Mouse (Mus musculus) lung, postnatal 0 days (tissue): ENCODE measurements at regions not wholly inside any gene's neighbourhood (a gene's known extent, or its start where the extent isn't known, plus 50 kb on each side); places are given as distances from the start of the nearest gene placed in this dataset.

Source experiments
- ATAC-seq: fragments of 200-750 bp; cut with Nextera tagmentation; 2 replicates; pipeline ENCODE4 v1.8.0; 2017; ENCODE audit warnings: moderate library complexity
- DNase-seq: peaks from one replicate; pipeline ENCODE4 v3.0.0-alpha.2; 2016; ENCODE audit warnings: low spot score
- H3K27ac ChIP-seq: fragments of 300-500 bp; sonication (generic); 2 replicates; pipeline ENCODE4 v1.5.1; 2014; ENCODE audit warnings: antibody characterized with exemption, mild to moderate bottlenecking, low read length, mixed read lengths
- H3K27me3 ChIP-seq: fragments of 300-500 bp; sonication (generic); replicated peaks from 2 replicates; pipeline ENCODE4 v1.6.1; 2014; ENCODE audit warnings: low read length, mixed read lengths; ENCODE audit not compliant: insufficient read depth
- H3K36me3 ChIP-seq: fragments of 300-500 bp; sonication (generic); 2 replicates; pipeline ENCODE4 v1.6.1; 2014; ENCODE audit warnings: low read length, mixed read lengths; ENCODE audit not compliant: insufficient read depth
- H3K4me1 ChIP-seq: fragments of 300-500 bp; sonication (generic); 2 replicates; pipeline ENCODE4 v1.6.1; 2014; ENCODE audit warnings: antibody characterized with exemption, low read depth, low read length, mixed read lengths; ENCODE audit not compliant: insufficient read depth
- H3K4me2 ChIP-seq: fragments of 300-500 bp; sonication (generic); replicated peaks from 2 replicates; pipeline ENCODE4 v1.6.1; 2014; ENCODE audit warnings: low read depth, mild to moderate bottlenecking, low read length, moderate library complexity, mixed read lengths
- H3K4me3 ChIP-seq: fragments of 300-500 bp; sonication (generic); 2 replicates; pipeline ENCODE4 v1.5.1; 2014; ENCODE audit warnings: low read depth, low read length
- H3K9ac ChIP-seq: fragments of 300-500 bp; sonication (generic); replicated peaks from 2 replicates; pipeline ENCODE4 v1.6.1; 2014; ENCODE audit warnings: low read depth, mild to moderate bottlenecking
- H3K9me3 ChIP-seq: fragments of 300-500 bp; sonication (generic); 2 replicates; pipeline ENCODE4 v1.6.1; 2016; ENCODE audit warnings: low read length, mixed read lengths
- CTCF ChIP-seq: IDR thresholded peaks from 2 replicates; pipeline ENCODE4 v1.5.1; 2016; ENCODE audit warnings: antibody characterized with exemption, mild to moderate bottlenecking
- EP300 ChIP-seq: IDR thresholded peaks from 2 replicates; pipeline ENCODE4 v1.6.1; 2016; ENCODE audit warnings: antibody characterized with exemption, mild to moderate bottlenecking, control low read depth
- WGBS: fragments of 180-500 bp; shearing (Covaris S2); extraction: QIAGEN DNeasy Blood & Tissue Kit; methylation state at CpG from one replicate; pipeline ENCODE4 v1.1.7; 2014; 5-methylcytosine and 5-hydroxymethylcytosine counted together

DNA sequence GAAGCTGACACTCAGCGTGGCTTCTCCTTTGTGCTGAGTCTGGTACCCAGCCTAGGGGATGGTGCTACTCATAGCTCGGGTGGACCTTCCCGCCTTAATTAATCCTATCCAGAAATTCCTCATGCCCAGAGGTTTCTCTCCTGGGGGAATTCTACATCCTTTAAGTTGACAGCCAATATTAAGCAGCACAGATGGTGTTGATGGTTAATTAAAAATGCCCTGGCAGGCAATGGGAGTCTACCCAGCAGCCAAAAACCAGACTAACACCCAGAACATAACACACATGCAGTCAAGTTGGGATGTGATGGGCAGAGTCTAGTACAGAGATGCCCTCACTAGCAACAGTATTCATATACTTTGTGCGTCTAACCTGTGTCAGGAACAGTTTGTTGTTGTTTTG, 169.9 kb downstream of the Zfp36l2 start:
- 88% methylated on average over 4 of the region's 4 CpGs for WGBS
- Histone ChIP-seq H3K9ac (no peak overlapping the region), H3K36me3 (no peaks in the 10 kb centered on the region), H3K27me3 (no peaks in the 10 kb centered on the region), H3K4me1 (no peaks in the 10 kb centered on the region), H3K4me2 (no peak overlapping the region), H3K27ac (no peak overlapping the region), H3K9me3 (no peaks in the 10 kb centered on the region), H3K4me3 (no peak overlapping the region)
- TF ChIP-seq EP300, result no peak
- no peak for TF ChIP-seq CTCF
- ATAC-seq (no peak), DNase-seq (no peak)

- no peak for TF ChIP-seq EP300
- TF ChIP-seq CTCF, result no peak
These were observed 166.7 kb upstream of the Haao start for GRCm38 (mm10) chr17:84014287-84015039.

GRCm38 (mm10) chr17:84010492-84011060, 162.8 kb upstream of the Haao start:
- Histone ChIP-seq H3K4me3 (no peak overlapping the region), H3K4me1 (no peaks in the 10 kb centered on the region), H3K27me3 (no peaks in the 10 kb centered on the region), H3K9me3 (no peaks in the 10 kb centered on the region), H3K4me2 (no peak overlapping the region), H3K9ac (no peak overlapping the region), H3K27ac (no peak overlapping the region), H3K36me3 (no peaks in the 10 kb centered on the region)
- WGBS, result 87% methylated on average over 3 of the region's 3 CpGs
- ATAC-seq (no peak), DNase-seq (no peak)
- TF ChIP-seq EP300 (no peak), CTCF (no peak)

More at GRCm38 (mm10) chr17:84014287-84015039, 166.7 kb upstream of the Haao start:
- DNase-seq (no peak), ATAC-seq (no peak)
- Histone ChIP-seq H3K4me1 (no peaks in the 10 kb centered on the region), H3K9me3 (no peaks in the 10 kb centered on the region), H3K4me3 (no peak overlapping the region), H3K36me3 (no peaks in the 10 kb centered on the region), H3K27ac (no peak overlapping the region), H3K4me2 (no peak overlapping the region), H3K27me3 (no peaks in the 10 kb centered on the region), H3K9ac (no peak overlapping the region)
- WGBS, result 54% methylated on average over 12 of the region's 12 CpGs

DNA sequence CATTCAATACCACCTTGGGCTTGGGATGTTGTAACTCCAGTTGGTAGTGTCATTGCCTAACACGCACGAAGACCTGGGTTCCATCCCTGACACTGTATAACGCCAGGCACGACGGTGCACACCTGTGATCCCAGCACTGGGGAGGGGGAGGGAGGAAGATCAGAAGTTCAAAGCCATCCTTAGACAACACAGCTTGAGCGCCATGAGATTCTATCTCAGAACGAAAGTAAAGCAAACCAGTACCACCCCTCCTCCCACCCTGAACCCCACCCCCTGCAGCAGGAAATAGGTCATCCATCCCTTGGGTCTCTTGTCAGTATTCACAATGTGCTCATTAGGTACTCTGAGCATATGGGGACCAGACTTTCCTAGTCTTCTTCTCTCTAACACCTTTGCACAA, 162.2 kb upstream of the Haao start:
- no peak overlapping the region for H3K9ac ChIP-seq

GRCm38 (mm10) chr17:84009194-84009593, 161.4 kb upstream of the Haao start:
- no peak overlapping the region for H3K27ac ChIP-seq
- no peaks in the 10 kb centered on the region for H3K4me1 ChIP-seq
- DNase-seq, result no peak
- H3K9ac ChIP-seq, result no peak overlapping the region
- no peaks in the 10 kb centered on the region for H3K27me3 ChIP-seq
- no peaks in the 10 kb centered on the region for H3K9me3 ChIP-seq
- no peak overlapping the region for H3K4me2 ChIP-seq
- ATAC-seq, result no peak
- H3K4me3 ChIP-seq, result no peak overlapping the region
- 63% methylated on average over 8 of the region's 8 CpGs for WGBS
- H3K36me3 ChIP-seq, result no peaks in the 10 kb centered on the region
- TF ChIP-seq CTCF (no peak), EP300 (no peak)

More for the DNA sequence above, 162.2 kb upstream of the Haao start:
- H3K9me3 ChIP-seq, result no peaks in the 10 kb centered on the region
- H3K27ac ChIP-seq, result no peak overlapping the region
- H3K27me3 ChIP-seq, result no peaks in the 10 kb centered on the region
- no peak overlapping the region for H3K4me3 ChIP-seq
- TF ChIP-seq CTCF, result no peak
- TF ChIP-seq EP300, result no peak
- DNase-seq, result no peak
- H3K36me3 ChIP-seq, result no peaks in the 10 kb centered on the region
- no peak overlapping the region for H3K4me2 ChIP-seq
- WGBS, result 87% methylated on average over 7 of the region's 7 CpGs
- no peaks in the 10 kb centered on the region for H3K4me1 ChIP-seq
- no peak for ATAC-seq

GRCm38 (mm10) chr17:84008682-84009052, 160.9 kb upstream of the Haao start:
- TF ChIP-seq EP300, result no peak
- TF ChIP-seq CTCF, result no peak
- Histone ChIP-seq H3K9me3 (no peaks in the 10 kb centered on the region), H3K4me3 (no peak overlapping the region), H3K4me1 (no peaks in the 10 kb centered on the region), H3K27me3 (no peaks in the 10 kb centered on the region), H3K36me3 (no peaks in the 10 kb centered on the region), H3K9ac (no peak overlapping the region), H3K4me2 (no peak overlapping the region), H3K27ac (no peak overlapping the region)
- WGBS, result 62% methylated on average over 7 of the region's 7 CpGs
- DNase-seq, result no peak
- ATAC-seq, result no peak
